Mouse (Mus musculus): ENCODE results near the gene Msrb3. TPM values are rescaled to one million over a fixed set of nuclear protein-coding genes. Genes with fewer than 3 reads are reported as not detected.

The Msrb3 gene
- total RNA-seq, 2 experiments from 2014 or later = 3.4 to 4.6 TPM

DNA sequence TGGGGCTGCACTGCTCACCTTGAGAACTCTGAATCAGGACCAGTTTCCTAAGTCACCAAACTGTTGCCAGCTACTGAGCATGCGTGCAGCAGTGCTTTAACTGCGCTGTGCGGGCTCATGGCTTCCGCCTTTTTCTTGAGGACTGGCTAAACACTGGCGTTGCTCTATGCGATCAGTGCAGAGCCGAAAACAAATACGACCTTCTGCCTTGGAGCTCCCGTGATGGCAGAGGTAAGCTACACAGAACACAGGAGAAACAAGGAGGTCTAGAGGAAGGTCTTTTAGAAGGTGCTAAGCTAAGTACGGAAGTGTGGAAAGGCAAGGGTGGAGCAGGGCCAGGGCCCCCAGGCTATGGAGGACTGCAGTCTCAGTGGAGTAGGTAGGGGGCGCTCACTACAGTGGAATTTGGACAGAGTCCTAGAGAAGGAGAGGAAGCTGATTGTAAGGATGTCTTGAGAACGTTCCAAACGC is 41.3 kb downstream of the Msrb3 start:
- DNase-seq = no peak

DNA sequence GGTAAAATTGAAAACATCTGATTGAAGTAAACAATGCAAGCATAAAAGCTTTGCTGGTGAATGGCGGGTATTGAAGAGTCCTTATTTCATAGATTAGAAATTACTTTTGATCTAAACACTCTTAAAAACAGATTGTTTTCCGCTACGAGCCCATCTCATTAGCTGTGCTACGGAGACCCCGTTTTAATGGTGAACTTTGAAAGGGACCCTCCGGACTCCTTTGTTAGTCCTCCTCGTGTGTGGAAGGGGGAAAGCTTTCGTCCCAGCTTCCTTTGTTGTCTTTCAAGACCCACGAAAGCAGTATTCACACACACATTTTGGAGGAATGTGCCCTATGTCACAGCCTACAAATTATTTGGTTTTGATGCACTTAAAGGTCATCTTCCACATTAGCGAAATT is 44.6 kb downstream of the Msrb3 start:
- no peak for DNase-seq

DNA sequence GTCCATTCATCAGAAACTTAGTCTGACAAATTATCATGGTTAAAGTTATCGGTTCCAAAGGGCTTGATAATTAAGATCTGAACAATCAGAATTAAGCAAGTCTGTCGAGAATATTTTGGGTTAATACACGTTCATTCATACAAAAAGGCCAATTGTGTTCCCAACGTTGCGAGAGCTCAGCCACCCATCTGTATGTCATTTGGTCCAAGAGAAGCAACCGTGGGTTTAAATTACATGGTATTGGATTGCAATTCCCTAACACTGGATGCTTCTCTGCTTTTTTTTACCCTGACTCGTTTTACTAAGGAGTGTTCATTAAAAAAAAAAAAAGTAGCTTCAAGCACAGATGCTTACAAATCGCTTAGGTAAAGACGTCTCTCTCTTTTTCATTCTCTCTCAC is 45.1 kb downstream of the Msrb3 start:
- DNase-seq = no peak

DNA sequence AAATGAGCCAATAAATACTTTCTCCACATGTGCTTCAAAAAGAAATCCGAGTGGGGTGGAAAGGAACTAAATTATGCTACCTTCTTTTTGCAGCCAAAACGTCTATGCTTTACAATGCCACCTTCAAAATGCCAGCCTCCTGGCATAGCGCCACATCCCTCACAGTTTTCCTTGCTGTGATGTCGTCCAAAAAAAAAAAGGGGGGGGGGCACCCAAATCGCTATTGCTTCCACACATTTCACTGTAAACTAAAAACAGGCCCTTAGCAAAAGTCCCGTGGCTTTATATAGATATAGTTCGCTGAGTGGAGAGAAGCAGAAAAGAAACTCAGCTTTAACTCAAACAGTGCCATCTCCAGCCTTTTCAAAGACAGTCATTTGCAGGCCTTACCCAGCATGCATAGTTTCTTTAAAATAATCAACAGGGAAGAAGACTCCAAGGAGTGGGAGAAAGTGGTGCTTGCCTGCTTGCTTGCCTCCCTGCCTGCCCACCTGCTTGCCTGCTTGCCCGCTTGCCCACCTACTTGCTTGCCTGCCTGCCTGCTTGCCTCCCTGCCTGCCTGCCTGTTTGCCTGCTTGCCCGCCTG is 47.6 kb downstream of the Msrb3 start:
- DNase-seq = no peak

DNA sequence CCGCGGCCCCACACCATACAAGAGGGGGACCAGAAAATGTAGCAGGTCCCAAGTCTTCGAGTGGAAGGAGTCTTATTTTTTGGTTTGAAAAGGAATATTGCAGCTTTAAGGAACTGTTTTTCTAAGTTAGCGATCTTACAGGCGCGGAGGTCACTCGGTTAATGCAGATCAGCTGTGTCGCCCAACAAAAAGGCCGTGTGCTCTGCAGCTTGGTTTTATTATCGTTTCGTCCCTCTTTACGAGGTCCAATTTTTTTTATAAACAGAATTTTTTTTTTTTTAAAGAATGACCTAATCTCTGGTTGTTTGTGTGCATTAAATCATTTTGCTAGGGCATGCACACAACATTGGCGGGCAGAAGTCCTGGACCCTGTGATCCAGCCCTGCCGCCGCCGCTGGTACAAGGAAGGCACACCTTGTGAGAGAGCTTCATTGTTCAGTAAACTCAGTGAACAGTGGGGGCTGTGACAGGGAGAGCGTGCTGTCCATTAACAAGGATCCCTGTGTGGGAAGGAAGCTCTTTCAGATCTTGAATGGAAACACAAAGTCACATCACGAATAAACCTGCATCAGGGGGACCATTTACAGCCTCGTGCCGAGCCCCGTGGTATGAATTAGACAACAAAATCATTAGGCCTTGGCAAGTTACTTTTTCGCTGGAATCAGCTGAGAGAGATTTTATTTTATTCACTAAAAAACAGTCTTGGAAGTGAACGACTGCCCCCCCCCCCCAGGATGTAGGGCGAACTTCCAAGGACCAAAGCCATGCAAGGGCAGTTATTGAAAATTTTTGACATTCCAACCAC is 48.3 kb downstream of the Msrb3 start:
- DNase-seq = no peak

DNA sequence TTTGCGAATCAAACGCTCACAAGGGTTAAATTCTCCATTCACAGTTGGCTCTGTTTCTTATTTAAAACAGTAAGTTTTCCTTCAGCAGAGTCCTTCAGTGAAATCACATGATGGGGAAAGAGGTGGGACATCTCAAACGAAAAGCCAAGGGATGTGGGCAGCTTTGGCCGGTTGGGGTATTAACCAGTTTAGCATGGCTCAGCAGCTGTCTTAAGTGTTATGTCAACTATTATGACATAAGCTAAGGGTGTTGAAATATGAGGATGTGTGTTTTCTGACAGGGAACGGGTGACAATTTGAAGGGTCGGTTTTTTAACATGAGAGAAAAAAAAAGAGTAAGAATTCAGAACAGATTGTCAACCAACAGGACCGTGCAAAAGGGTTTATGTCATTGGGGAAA is 50.2 kb downstream of the Msrb3 start:
- no peak for DNase-seq

DNA sequence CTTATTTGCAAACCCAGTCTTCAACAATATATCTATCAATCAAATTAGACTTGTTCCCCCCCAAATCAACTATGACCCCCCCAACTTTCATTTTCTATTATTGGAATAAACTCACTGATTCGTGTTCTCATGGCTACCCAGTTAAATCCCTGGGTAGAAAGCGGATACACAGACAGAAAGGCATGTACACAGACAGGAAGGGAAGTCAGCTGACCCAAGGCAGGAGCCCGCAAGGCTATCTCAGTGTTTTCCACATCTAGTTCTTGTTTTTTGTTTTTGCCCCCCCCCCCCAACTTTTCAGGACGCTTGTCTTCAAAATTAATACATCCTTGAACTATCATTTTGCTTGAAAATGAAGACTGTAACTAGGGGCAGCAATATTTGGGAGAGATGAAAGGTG is 51.1 kb downstream of the Msrb3 start:
- no peak for DNase-seq

DNA sequence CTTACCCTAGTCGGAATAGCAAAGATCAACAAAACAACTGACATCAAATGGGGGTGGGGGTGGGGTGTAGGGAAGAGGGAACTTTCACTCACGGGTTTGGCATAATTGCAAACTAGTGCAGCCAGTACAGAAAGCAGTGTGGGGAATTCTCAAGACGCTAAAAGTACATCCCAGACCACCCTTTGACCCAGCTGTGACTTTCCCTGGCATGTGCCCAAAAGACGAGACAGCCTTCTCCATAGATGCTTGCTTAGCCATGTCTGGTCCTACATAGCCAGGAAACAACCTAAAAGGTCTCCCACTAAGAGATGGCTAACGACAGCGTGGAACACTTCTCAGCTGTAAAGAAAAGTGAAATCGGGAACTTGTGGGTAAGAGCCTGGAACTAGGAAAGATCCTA is 58.9 kb downstream of the Msrb3 start:
- no peak for DNase-seq

DNA sequence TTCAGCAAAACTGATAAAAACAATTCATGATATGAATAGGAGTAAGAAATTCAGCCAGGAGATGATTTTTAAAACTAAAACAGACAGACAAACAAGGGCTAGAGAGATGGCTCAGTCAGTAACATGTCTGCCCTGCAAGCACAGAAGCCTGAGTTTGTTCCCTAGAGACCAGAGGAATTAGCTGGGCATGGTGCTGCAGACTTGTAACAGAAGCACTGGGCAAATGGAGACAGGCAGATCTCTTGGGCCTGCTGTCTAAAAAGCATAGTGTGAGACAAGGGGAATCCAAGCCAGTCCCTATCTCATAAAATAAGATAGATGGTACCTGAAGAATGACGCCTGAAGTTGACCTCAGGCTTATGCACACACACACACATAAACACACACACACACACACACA is 64.4 kb downstream of the Msrb3 start:
- DNase-seq = no peak

DNA sequence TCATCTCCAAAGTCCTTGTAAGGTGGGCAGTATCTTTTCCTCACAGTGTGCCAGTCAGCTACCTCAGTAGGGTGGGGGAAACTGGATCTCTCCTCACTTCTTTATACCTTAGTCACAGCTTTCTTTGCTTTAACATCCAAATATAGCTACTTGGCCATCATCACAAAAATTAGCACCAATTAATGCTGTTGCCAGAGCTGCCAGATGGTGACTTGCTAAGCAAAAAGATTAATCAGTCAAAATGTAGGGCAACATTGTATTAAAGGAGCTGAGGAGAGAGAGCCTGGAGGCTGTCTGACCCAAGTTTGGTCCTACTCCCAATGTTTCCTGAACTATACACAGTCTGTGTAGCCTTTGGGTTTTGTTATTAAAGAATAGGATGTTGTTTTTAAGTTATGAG is 65.1 kb downstream of the Msrb3 start:
- DNase-seq = no peak

DNA sequence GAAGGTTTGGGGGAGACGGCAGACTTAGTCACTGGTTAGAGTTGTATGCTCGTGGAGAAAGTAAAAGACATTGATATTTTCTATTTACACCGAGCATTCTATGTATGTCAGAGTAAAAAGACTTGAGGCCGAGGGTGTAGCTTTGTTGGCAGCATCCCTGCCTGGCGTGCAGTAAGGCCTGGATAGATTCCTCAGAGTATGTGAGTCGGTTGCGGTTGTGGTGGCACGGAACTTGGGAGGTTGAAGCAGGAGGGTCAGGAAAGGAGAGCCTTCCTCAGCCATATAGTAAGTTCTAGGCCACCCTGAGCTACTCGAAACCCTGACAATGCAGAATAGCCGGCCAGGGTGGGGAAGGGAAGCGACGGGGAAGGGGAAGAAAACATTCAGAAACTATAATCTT is 71.1 kb downstream of the Msrb3 start:
- no peak for DNase-seq

DNA sequence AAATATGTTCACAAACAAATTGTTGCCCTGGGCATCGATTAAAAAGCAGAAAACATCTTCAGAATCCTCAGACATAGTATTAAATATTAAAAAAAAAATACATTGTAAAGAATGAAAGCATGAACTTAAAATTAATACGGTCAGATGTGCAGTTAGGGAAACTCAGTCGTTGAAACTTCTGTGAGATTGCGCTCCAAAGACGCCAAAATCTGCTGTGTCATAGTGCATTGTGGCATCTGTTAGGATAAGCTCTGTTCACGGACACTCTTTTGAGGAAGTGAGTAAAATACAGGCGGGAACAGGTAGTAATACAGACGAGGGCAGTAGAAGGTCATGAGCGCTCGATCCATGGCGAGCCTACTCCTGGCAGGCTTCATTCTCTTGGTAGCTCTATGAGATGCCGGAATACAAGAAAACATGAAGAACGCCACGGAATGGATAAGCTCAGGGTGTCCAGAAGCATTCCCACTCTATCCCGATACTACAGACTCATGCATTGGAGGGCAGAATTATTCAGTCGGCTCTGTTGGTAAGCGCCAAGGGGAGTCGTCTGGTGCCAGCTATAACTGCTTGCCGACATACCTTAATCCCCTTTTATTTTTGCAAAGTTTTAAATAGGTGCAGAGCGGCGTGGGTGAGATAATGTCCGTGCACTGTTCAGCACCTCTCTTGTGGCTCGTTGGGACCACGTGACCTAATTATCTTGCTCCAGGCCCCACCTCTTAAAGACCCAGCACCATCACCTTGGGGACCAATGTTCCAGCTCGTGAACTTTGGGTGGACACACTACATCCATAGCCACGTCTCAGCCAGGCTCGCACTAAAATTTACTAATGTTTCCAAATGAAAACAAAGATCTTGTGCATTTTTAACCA is 71.9 kb downstream of the Msrb3 start:
- DNase-seq = no peak

DNA sequence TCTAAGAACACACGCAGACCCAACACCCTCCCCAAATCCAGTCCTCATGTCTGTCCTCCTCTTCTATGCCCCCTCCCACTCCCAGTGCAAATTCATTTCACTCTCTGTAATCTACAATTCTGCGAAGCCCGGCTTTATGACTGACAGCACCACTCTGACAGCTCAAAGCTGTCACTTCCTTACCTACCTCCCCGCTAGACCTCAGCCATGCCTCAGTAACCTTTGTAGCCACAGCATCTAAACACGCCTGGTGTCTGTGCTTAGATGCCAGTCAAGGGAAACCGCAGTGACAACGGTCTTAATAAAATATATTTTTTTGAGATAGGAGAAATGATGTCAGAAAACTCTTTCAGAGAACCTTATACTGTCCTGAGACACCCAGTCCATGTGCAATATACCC is 72.5 kb downstream of the Msrb3 start:
- no peak for DNase-seq

DNA sequence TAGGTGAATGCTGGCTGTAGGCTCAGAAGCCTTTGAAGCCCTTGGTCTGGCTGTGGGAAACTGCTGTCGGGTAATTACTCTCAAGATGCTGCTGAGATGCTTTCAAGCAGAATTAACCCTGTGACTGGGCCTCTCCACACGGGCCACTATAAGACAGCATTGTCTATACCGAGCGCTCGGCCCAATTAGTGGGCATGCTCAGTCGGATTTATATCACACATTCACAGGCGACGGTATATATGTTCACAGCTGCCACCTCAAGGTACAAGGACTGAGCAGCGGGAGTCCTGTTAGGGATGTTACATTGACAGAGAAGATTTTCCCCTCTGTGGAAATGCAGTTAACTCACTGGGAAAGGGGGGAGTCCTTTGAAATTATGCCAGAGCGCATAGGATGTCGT is 73.3 kb downstream of the Msrb3 start:
- DNase-seq = no peak

DNA sequence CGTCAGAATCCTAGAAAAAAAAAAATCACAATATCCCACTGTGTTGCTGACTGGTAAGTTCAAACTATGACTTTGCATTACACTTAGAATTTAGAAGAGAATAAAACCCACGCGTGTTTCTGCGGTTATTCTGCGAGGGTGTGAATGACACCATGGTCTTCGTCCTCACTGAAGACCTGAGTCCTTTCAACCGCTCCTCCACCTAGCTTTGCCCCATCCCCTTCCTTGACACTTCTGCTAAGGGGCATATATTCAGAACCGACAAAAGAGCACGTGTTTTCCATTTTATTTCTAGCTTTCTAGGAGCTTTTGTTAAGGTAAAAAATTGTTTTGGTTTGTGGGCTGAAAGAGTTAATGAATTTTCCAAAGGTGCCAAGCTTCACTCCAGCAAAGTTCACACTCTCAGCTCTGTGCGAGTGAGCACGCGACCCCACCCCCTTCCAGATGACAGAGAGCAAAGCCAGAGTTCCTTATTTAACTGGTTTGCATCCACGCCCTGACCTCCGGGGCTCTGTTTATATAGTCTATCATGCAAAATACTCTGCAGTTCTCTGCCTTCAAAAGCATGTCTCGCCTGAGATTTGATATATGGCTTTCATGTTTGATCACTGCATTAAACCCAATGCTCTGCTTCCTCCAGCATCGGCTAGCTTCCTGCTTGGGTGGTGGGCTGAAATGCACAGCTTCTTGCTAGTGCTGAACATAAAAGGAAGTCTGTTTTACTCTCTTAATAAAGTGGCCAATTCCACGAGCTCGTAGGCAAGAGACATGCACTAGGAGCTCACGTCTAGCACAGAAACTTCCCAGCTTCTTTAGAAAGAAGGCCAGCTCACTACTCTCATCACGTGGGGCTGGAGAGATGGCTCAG is 77.2 kb downstream of the Msrb3 start:
- DNase-seq = no peak

DNA sequence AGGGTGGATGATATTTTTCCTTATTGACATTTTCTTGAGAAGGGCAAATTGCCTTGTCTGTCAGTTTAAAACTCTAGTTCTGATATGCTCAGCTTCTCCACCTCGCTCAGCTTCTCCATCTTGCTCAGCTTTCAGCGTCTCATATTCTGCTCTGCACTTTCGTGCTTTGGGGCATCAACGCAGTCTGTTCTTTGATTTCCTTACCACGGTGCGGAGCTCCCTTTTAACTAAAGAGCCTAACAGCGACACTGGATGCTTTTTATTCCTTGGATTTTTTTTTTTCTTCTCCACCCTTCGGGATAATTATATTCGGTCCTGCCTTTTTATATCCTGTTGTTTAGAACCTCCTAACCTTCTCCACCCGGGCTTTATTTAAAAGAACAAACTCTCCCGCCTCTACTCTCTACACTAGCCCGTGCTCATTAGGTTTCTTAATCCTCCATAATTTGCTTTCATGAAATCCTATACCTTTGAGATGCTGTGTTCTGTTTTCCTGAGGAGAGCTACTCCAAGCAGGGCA is 78.1 kb downstream of the Msrb3 start:
- DNase-seq = no peak

DNA sequence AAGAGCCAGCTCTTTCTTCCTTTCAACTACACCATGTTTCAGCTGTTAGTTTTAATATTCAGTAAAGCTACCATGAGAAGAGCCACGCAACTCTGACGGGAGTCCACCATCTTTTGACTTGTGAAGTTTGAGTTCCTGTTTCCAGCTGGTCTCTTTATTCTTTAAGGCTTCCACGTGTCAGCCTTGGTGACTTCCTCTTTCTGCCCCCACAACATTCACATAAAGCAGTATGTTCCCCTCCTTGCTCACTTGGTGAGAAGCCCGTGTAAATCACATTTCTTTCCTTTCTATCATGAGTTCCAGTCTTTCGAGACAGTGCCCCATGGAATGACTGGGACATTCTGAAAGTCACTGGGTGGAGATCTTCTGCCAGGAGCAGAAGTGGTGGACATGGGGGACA is 83.6 kb downstream of the Msrb3 start:
- no peak for DNase-seq

DNA sequence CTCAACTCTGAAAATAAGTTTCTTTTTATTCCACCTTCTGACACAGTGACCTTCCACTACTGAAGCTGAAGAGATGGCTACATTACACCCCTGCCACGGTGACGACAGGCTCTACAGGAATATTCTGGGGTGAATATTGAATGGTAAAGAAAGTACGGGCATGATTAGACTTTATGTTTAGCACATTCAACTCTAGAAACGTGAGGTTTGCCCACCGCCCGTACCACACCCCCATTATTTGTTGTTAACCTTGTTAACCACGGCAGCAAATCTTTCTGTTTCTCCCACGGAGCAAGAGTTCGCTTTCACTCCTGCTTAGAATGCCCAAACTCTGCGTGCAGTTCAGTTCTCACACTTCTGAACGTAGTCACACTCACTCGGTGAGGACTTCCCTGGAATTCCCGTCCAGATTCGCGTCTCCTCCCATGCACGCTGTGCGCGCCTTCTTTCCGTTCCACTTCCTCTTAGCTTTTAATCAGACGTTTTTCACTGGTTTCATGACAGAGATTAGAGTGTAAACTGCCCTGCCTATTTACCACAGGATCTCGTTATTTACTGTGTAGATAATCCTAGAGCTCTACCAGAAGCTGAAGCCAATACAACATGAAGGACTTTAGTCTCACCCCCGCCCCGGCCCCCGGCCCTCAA is 87.0 kb downstream of the Msrb3 start:
- no peak for DNase-seq

DNA sequence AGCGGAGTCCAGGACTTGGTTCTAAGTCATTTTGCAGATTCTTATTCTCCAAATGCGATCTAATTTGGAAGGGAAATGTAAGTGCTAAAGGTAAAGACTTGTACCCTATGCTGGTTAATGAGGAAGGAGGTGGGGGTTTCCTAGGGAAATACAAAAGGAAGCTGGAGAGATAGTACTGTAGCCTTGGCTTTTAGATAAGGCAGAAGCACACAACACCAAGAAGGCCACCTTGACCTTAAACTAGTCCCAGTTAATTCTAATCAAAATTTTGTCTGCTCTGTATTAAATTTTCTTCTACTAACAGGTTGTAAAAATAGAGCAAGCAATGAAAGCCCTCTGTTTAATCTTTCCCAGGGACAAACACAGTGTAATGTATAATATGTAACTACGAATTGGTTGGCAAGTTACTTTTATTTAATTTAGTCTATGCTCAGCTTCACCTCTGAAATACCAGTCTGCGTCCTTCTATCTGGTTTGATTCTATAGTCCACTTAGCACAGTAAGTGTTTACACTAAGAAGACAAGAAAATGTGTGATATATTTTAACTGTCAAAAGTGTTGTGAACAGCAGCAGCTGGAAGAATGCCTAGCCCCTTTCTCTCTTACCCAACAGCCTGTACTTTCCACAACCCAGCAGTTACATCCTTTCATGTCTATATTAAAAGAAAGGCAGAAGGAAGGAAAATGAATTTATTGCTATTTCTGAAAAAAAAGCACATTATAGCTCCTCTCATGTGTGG is 87.9 kb downstream of the Msrb3 start:
- DNase-seq = no peak

DNA sequence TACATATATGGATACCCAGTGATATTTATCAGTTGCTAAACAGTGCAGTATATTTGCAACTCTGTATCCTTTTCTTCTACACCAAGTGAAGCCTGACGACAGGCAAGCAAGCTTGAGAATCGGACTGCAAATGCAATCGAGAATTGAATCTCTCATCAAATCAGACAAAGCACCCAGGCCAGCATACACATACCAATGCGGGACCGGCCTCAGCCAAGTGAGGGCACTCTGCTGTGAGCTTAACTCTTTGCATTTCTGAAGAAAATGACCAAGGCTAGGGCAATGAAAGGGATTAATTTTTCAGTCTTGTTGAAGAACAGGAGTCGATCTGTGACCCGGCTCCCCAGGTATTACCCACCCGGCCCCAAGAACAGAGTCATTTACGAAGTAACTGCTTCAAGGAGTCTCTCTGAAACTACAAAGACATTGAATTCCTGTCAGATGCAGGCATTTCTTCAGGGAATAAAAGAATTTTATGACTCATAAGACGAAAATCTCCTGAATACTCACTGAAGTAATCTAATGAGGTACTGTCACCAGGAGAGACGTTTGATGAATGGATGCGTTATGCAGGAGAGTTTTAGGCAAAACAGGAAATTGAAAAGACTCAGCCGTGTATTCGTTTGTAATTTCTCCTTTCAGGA is 88.7 kb downstream of the Msrb3 start:
- DNase-seq = no peak
